Mouse (Mus musculus): ENCODE data around the gene E2f6.
A peak's percentile ranks its signal among the peaks of the same experiment; 100 is the strongest.

DNA sequence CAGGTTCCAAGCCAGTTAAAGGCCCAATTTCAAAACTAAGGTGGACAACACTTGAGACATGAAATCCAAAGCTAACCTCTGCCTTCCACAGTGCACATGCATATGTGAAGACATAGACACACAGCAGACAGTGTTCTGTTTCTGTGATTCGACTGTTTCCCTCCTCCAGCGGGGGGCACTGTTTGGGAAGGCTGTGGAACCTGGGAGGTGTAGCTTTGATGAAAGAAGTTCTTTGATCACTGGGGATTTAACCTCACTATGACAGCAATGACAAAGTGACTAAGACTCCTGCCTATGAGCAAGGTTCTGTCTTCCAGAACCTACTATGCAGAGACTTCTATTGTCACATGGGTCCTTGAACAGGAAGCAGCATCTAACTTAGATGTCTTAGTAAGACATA is 19.0 kb downstream of the E2f6 start:
- peak; percentile 44 for TF ChIP-seq CTCF (IDR thresholded peaks at IDR 0.05)
- no peak for TF ChIP-seq EP300 (IDR thresholded peaks at IDR 0.05; ENCODE audit: insufficient read depth, low read depth, low read length)

Data from heart, adult 2 months (tissue).